Mouse (Mus musculus): ENCODE measurements around the gene Foxl1. TPM values are rescaled to one million over a fixed set of nuclear protein-coding genes. Genes with fewer than 3 reads are reported as not detected.

Foxl1 gene
- polyA plus RNA-seq, 1 experiment from 2014 or later = 1.1 TPM

- no peak for DNase-seq (ENCODE audit: low spot score)
- Histone ChIP-seq H3K27me3 (ENCODE audit: low read depth, poor library complexity, severe bottlenecking) (peaks cover 100% of the 10 kb centered on the region), H3K4me3 (no peak overlapping the region), H3K36me3 (no peaks in the 10 kb centered on the region), H3K27ac (replicated peaks) (no peak overlapping the region), H3K4me1 (peaks cover 39% of the 10 kb centered on the region), H3K9me3 (replicated peaks) (no peaks in the 10 kb centered on the region)
- 21% methylated on average over 3 of the region's 3 CpGs for WGBS
These were observed 42.2 kb upstream of the Foxl1 start for GRCm38 (mm10) chr8:121085561-121085960.

DNA sequence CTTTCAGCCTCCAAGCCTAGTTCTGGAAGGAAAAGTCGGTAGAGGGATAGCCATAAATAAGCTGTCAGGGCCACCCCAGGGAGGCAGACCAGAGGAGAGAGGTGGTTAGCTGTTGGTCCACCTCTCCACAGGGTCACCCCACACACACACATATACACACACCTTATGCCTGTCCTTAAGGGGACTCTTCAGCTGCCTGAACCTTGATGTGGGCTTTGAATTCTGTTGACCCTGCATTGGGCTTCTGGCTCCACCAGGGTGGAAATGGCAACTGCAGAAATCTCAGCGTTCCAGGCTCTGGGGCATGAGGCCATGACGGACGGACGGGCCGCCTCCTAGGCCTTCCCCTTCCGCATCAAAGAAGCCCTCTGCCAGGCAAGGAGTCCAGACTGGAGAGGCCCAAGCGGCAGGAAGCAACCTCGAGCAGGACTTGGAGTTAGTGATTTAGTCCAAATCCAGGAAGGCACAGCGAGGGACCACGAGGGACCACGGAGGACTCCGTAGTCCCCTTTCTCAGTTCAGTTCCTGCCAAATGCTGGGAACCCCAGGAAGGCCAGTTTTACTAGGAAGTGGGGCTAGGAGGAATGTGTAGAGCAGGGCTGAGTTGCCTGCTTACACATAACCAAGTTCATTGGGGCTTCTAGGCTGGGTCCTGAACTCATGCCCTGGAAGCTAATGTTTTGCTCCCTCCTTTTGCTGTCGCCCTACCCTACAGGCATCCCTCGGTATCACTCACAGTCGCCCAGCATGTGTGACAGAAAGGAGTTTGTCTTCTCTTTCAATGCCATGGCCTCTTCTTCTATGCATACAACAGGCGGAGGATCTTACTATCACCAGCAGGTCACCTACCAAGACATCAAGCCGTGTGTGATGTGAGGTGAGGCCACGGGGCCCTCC is 41.5 kb upstream of the Foxl1 start:
- peak; percentile 46 for DNase-seq (ENCODE audit: low spot score)
- peaks cover 39% of the 10 kb centered on the region for H3K4me1 ChIP-seq
- no peaks in the 10 kb centered on the region for H3K9me3 ChIP-seq (replicated peaks)
- 4% methylated on average over 19 of the region's 19 CpGs for WGBS
- 0 out of 2 replicates have a peak overlapping the region, but pooled peaks have one; percentile 2 for H3K4me3 ChIP-seq
- peaks cover 100% of the 10 kb centered on the region for H3K27me3 ChIP-seq (ENCODE audit: low read depth, poor library complexity, severe bottlenecking)
- no peaks in the 10 kb centered on the region for H3K36me3 ChIP-seq
- H3K27ac ChIP-seq (replicated peaks) = no peak overlapping the region

GRCm38 (mm10) chr8:121088281-121088680 is 39.5 kb upstream of the Foxl1 start:
- no peak for DNase-seq (ENCODE audit: low spot score)
- H3K4me1 ChIP-seq = peaks cover 33% of the 10 kb centered on the region
- no peaks in the 10 kb centered on the region for H3K9me3 ChIP-seq (replicated peaks)
- 1% methylated on average over 8 of the region's 8 CpGs for WGBS
- peaks cover 100% of the 10 kb centered on the region for H3K27me3 ChIP-seq (ENCODE audit: low read depth, poor library complexity, severe bottlenecking)
- H3K4me3 ChIP-seq = no peak overlapping the region
- no peak overlapping the region for H3K27ac ChIP-seq (replicated peaks)
- H3K36me3 ChIP-seq = no peaks in the 10 kb centered on the region

- Histone ChIP-seq H3K4me1 (peaks cover 25% of the 10 kb centered on the region), H3K9me3 (replicated peaks) (no peaks in the 10 kb centered on the region), H3K36me3 (no peaks in the 10 kb centered on the region), H3K27ac (replicated peaks) (no peak overlapping the region), H3K4me3 (0 out of 2 replicates have a peak overlapping the region, but pooled peaks have one; percentile 6), H3K27me3 (ENCODE audit: low read depth, poor library complexity, severe bottlenecking) (peaks cover 100% of the 10 kb centered on the region)
- WGBS = under 1% methylated on average over 40 of the region's 40 CpGs
- DNase-seq (ENCODE audit: low spot score) = peak; percentile 51
These were observed 38.7 kb upstream of the Foxl1 start for GRCm38 (mm10) chr8:121088871-121089630.

DNA sequence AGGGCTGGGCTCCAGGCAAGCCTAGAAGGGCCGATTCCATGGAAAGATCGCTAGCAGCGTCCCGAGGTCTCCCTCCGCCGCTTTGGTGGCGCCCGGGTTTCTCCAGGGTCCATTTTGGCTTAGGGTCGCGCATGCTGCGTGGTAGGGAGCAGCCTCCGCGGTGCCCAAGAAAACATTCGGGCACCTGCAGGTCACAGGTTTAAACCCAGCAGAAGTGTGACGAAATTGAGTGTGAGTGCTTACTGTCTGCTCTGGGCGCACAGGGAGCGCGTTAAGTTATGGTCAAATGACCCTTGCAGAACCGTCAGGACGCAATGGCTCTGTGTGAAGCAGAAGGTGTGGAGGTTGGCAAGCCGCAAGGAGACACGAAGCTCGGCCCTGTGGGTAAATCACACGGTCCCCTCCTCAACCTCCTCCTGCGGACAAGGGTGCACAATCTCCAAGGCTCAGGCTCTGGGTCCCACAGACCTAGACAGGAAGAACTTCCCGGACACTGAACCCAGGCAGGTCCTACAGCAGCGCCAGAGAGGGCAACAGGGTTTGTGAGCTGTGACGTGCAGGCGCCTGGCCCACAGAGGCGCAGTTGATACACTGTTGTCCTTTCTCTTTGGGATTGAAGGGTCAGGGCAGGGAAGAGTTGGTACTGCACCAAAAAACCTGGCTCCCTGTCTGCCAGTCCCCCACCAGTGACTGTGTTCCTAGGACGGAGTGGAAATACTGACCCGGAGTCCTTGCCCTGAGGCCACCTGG is 37.9 kb upstream of the Foxl1 start:
- H3K36me3 ChIP-seq = no peaks in the 10 kb centered on the region
- WGBS = 4% methylated on average over 32 of the region's 32 CpGs
- 0 out of 2 replicates have a peak overlapping the region, but pooled peaks have one; percentile 6 for H3K4me3 ChIP-seq
- peaks cover 18% of the 10 kb centered on the region for H3K4me1 ChIP-seq
- H3K27ac ChIP-seq (replicated peaks) = no peak overlapping the region
- H3K27me3 ChIP-seq (ENCODE audit: low read depth, poor library complexity, severe bottlenecking) = peaks cover 98% of the 10 kb centered on the region
- no peak for DNase-seq (ENCODE audit: low spot score)
- H3K9me3 ChIP-seq (replicated peaks) = no peaks in the 10 kb centered on the region

- Histone ChIP-seq H3K9me3 (replicated peaks) (no peaks in the 10 kb centered on the region), H3K4me1 (peaks cover 14% of the 10 kb centered on the region), H3K4me3 (no peak overlapping the region), H3K27me3 (ENCODE audit: low read depth, poor library complexity, severe bottlenecking) (peaks cover 89% of the 10 kb centered on the region), H3K36me3 (no peaks in the 10 kb centered on the region), H3K27ac (replicated peaks) (no peak overlapping the region)
- peak; percentile 47 for DNase-seq (ENCODE audit: low spot score)
- 0% methylated on average over 1 of the region's 1 CpGs for WGBS
These were observed 37.0 kb upstream of the Foxl1 start for GRCm38 (mm10) chr8:121090716-121091115.

DNA sequence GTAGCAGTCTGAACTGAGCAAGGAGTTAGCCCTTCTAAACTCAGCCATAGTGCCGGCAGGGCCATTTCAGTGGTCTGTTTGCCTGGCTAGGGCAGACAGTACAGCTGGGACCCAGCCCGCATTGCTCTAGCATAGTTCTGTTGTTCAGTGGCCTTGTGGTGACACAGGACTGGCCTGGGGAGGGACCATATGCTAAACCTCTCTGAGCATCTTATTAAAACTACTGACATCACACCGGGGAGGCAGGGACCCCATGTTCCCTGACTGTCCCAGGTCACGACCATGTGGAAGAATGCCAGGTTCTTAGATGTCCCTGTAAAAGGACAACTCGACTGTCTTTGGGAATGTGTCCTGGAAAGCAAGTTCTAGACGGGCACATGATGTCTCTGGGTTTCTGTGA is 35.6 kb upstream of the Foxl1 start:
- Histone ChIP-seq H3K9me3 (replicated peaks) (no peaks in the 10 kb centered on the region), H3K27me3 (ENCODE audit: low read depth, poor library complexity, severe bottlenecking) (peaks cover 74% of the 10 kb centered on the region), H3K27ac (replicated peaks) (no peak overlapping the region), H3K4me1 (peaks cover 14% of the 10 kb centered on the region), H3K4me3 (no peak overlapping the region), H3K36me3 (peaks cover 6% of the 10 kb centered on the region)
- no peak for DNase-seq (ENCODE audit: low spot score)
- WGBS = 43% methylated on average over 6 of the region's 6 CpGs

- Histone ChIP-seq H3K36me3 (peaks cover 11% of the 10 kb centered on the region), H3K27ac (replicated peaks) (no peak overlapping the region), H3K9me3 (replicated peaks) (no peaks in the 10 kb centered on the region), H3K27me3 (ENCODE audit: low read depth, poor library complexity, severe bottlenecking) (peaks cover 70% of the 10 kb centered on the region), H3K4me1 (peaks cover 14% of the 10 kb centered on the region), H3K4me3 (no peak overlapping the region)
- WGBS = 7% methylated on average over 16 of the region's 16 CpGs
- peak; percentile 88 for DNase-seq (ENCODE audit: low spot score)
These were observed 35.1 kb upstream of the Foxl1 start for GRCm38 (mm10) chr8:121092627-121093026.

- H3K9me3 ChIP-seq (replicated peaks) = no peaks in the 10 kb centered on the region
- 71% methylated on average over 6 of the region's 6 CpGs for WGBS
- H3K36me3 ChIP-seq = peaks cover 20% of the 10 kb centered on the region
- H3K4me1 ChIP-seq = peaks cover 14% of the 10 kb centered on the region
- no peak overlapping the region for H3K27ac ChIP-seq (replicated peaks)
- peaks cover 61% of the 10 kb centered on the region for H3K27me3 ChIP-seq (ENCODE audit: low read depth, poor library complexity, severe bottlenecking)
- DNase-seq (ENCODE audit: low spot score) = no peak
- no peak overlapping the region for H3K4me3 ChIP-seq
These were observed 34.2 kb upstream of the Foxl1 start for GRCm38 (mm10) chr8:121093496-121093895.

DNA sequence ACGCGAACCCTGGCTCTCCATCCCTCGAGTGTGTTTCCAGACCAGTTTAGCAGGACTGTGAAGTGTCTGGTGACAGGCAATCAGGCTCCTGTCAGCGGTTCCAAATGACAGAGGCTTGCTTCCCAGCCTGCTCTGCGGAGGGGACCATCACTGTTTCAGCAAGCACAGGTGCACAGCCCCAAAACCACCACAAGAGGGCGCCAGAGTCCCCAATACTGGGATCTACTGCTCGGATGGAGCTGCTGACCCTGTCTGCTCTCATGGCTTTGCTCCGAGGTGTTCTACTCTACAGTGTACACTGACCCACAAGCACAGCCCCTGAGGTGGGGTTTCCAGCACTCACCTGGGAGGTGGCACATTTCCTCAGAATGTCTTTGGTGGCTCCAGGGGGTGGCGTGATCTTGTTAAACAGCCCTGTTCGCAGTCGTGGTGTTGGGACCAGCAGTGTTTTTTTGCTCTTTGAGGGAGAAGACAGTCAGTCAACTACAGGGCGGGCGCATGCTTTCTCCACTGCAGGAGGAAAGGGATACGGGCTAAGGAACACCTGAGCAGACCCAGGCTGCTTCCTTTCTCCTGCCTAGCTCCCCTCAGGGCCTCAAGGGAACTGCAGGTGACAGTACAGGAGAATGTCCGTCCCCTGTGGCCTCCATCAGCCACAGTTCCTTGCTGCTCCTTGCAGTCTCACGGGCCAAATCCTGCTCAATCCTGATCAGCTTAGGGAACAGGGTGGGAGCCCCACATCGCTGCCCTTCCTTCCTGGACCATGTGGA is 23.5 kb upstream of the Foxl1 start:
- DNase-seq (ENCODE audit: low spot score) = peak; percentile 85
- peaks cover 30% of the 10 kb centered on the region for H3K4me1 ChIP-seq
- 53% methylated on average over 17 of the region's 17 CpGs for WGBS
- peaks cover 73% of the 10 kb centered on the region for H3K36me3 ChIP-seq
- peaks cover 4% of the 10 kb centered on the region for H3K27me3 ChIP-seq (ENCODE audit: low read depth, poor library complexity, severe bottlenecking)
- H3K9me3 ChIP-seq (replicated peaks) = no peaks in the 10 kb centered on the region
- H3K4me3 ChIP-seq = no peak overlapping the region
- no peak overlapping the region for H3K27ac ChIP-seq (replicated peaks)

- peak within 1 kb of the TSS; percentile 93 for H3K27ac ChIP-seq (replicated peaks)
- H3K27me3 ChIP-seq (ENCODE audit: low read depth, poor library complexity, severe bottlenecking) = peaks cover 41% of the 10 kb centered on the region
- H3K4me1 ChIP-seq = peaks cover 30% of the 10 kb centered on the region
- peak within 1 kb of the TSS; percentile 97 for H3K4me3 ChIP-seq
- 2% methylated on average over 75 of the region's 75 CpGs for WGBS
- DNase-seq (ENCODE audit: low spot score) = peak; percentile 98
- no peaks in the 10 kb centered on the region for H3K9me3 ChIP-seq (replicated peaks)
- H3K36me3 ChIP-seq = peaks cover 36% of the 10 kb centered on the region
These were observed 19.8 kb upstream of the Foxl1 start, which contains the start of gene Mthfsd for GRCm38 (mm10) chr8:121107668-121108656. TSS of gene Mthfsd (minus strand) at chr8:121108392.
